Mouse (Mus musculus) ES-E14 (cell line): ENCODE data around the gene Ttc21b. TPM values are rescaled to one million over a fixed set of nuclear protein-coding genes. Genes with fewer than 3 reads are reported as not detected.

ENCODE experiments used
- DNase-seq: peaks from one replicate; pipeline ENCODE4 v3.0.0-alpha.2; 2013; ENCODE audit warnings: low read depth, low spot score
- H3K27ac ChIP-seq: 2 replicates; pipeline ENCODE4 v1.5.1; 2012; ENCODE audit warnings: low read depth, mild to moderate bottlenecking, low read length, moderate library complexity, mixed read lengths; ENCODE audit not compliant: poor library complexity, insufficient read depth, severe bottlenecking
- H3K36me3 ChIP-seq: 2 replicates; pipeline ENCODE4 v1.6.1; 2012; ENCODE audit warnings: mild to moderate bottlenecking, low read length, moderate library complexity, mixed read lengths; ENCODE audit not compliant: control insufficient read depth, poor library complexity, insufficient read depth, severe bottlenecking
- H3K4me1 ChIP-seq, 2 experiments: fragments of 150-350 bp in 1 of 2; sonication (generic) in 1 of 2; 2 replicates each; pipeline ENCODE4 v1.6.1; 2012; ENCODE audit warnings: low read length in 2 of 2, mild to moderate bottlenecking in 1 of 2, mixed read lengths in 1 of 2; ENCODE audit not compliant: control insufficient read depth in 2 of 2, insufficient read depth in 2 of 2, poor library complexity in 1 of 2
- H3K4me3 ChIP-seq, 2 experiments: fragments of 150-350 bp in 1 of 2; sonication (generic) in 1 of 2; 2 replicates each; pipeline ENCODE4 v1.5.1; 2012; ENCODE audit warnings: low read length in 2 of 2, low read depth in 1 of 2, mild to moderate bottlenecking in 1 of 2, mixed read lengths in 1 of 2; ENCODE audit not compliant: insufficient read depth in 1 of 2, poor library complexity in 1 of 2, severe bottlenecking in 1 of 2
- H3K9ac ChIP-seq: 2 replicates; pipeline ENCODE4 v1.6.1; 2012; ENCODE audit warnings: low read depth, mild to moderate bottlenecking, low read length, mixed read lengths; ENCODE audit not compliant: poor library complexity, insufficient read depth, severe bottlenecking
- H3K9me3 ChIP-seq: fragments of 150-350 bp; sonication (generic); 2 replicates; pipeline ENCODE4 v1.6.1; 2012; ENCODE audit warnings: low read depth, mild to moderate bottlenecking, low read length; ENCODE audit not compliant: control insufficient read depth, insufficient read depth
- CHD2 ChIP-seq: IDR thresholded peaks from 2 replicates; pipeline ENCODE4 v1.6.1; 2014; ENCODE audit warnings: mild to moderate bottlenecking, low read depth, low read length, inconsistent platforms
- HCFC1 ChIP-seq: IDR thresholded peaks from 2 replicates; pipeline ENCODE4 v1.6.1; 2012; ENCODE audit warnings: low read length, inconsistent platforms, borderline replicate concordance; ENCODE audit not compliant: insufficient read depth
- MAFK ChIP-seq: IDR thresholded peaks from 2 replicates; pipeline ENCODE4 v1.6.1; 2014; ENCODE audit warnings: mild to moderate bottlenecking, low read depth, low read length, inconsistent platforms; ENCODE audit not compliant: insufficient read depth
- ZC3H11A ChIP-seq: IDR thresholded peaks from 2 replicates; pipeline ENCODE4 v1.6.1; 2012; ENCODE audit warnings: low read depth, mild to moderate bottlenecking, inconsistent platforms, low read length, borderline replicate concordance
- ZNF384 ChIP-seq: IDR thresholded peaks from 2 replicates; pipeline ENCODE4 v1.6.1; 2012; ENCODE audit warnings: low read depth, low read length, inconsistent platforms
- in situ Hi-C, 2 experiments: fragments of 600-800 bp; cut with MboI; formaldehyde crosslinking; loops; one replicate each; pipeline ENCODE4 v1.15.1; 2025; ENCODE audit warnings: low sequenced_read_pairs in 2 of 2, inconsistent platforms in 1 of 2; ENCODE audit not compliant: unreplicated experiment in 2 of 2
- total RNA-seq: library from RNA; depleted of rRNA; stranded (reverse); fragments of 300-350 nt; gene quantifications from 2 replicates; pipeline ENCODE4 v1.2.3, GENCODE M21; 2012

The Ttc21b gene
- total RNA-seq, 1 experiment, result 4.7 TPM

- Histone ChIP-seq H3K36me3 (no peaks in the 10 kb centered on the region), H3K27ac (no peak overlapping the region), H3K4me3 (no peak overlapping the region), H3K4me1 (no peaks in the 10 kb centered on the region), H3K9me3 (no peaks in the 10 kb centered on the region), H3K9ac (no peak overlapping the region)
- in situ Hi-C loops, result no loop called here
- DNase-seq, result no peak
- no peak for TF ChIP-seq CHD2
- TF ChIP-seq HCFC1, result no peak
These were observed 107.7 kb downstream of the Ttc21b start for GRCm38 (mm10) chr2:66148654-66149230.

GRCm38 (mm10) chr2:66146473-66146872 lies 109.9 kb downstream of the Ttc21b start:
- DNase-seq, result no peak

GRCm38 (mm10) chr2:66144770-66145169 lies 111.6 kb downstream of the Ttc21b start:
- TF ChIP-seq MAFK (no peak), HCFC1 (no peak), CHD2 (no peak), ZC3H11A (no peak), ZNF384 (no peak)
- Histone ChIP-seq H3K9me3 (no peaks in the 10 kb centered on the region), H3K4me3 (no peak overlapping the region)

More at GRCm38 (mm10) chr2:66146473-66146872, 109.9 kb downstream of the Ttc21b start:
- Histone ChIP-seq H3K36me3 (no peaks in the 10 kb centered on the region), H3K9ac (no peak overlapping the region), H3K27ac (no peak overlapping the region), H3K4me3 (no peak overlapping the region), H3K9me3 (no peaks in the 10 kb centered on the region), H3K4me1 (no peaks in the 10 kb centered on the region)
- TF ChIP-seq MAFK (no peak), HCFC1 (no peak), ZC3H11A (no peak), CHD2 (no peak), ZNF384 (no peak)
- in situ Hi-C loops, result no loop called here

GRCm38 (mm10) chr2:66143284-66143683 lies 113.1 kb downstream of the Ttc21b start:
- Histone ChIP-seq H3K4me3 (no peak overlapping the region), H3K9ac (no peak overlapping the region), H3K36me3 (no peaks in the 10 kb centered on the region), H3K27ac (no peak overlapping the region), H3K9me3 (no peaks in the 10 kb centered on the region), H3K4me1 (no peaks in the 10 kb centered on the region)
- no peak for DNase-seq
- in situ Hi-C loops, result no loop called here
- TF ChIP-seq CHD2 (no peak), ZC3H11A (no peak), ZNF384 (no peak), MAFK (no peak), HCFC1 (no peak)

More at GRCm38 (mm10) chr2:66144770-66145169, 111.6 kb downstream of the Ttc21b start:
- in situ Hi-C loops, result no loop called here
- DNase-seq, result no peak
- Histone ChIP-seq H3K9ac (no peak overlapping the region), H3K4me1 (no peaks in the 10 kb centered on the region), H3K36me3 (no peaks in the 10 kb centered on the region), H3K27ac (no peak overlapping the region)

GRCm38 (mm10) chr2:66142711-66143110 lies 113.7 kb downstream of the Ttc21b start:
- no peak overlapping the region for H3K9ac ChIP-seq
- no peak overlapping the region for H3K27ac ChIP-seq
- H3K4me3 ChIP-seq, result no peak overlapping the region
- TF ChIP-seq ZNF384 (no peak), HCFC1 (no peak), ZC3H11A (no peak), CHD2 (no peak), MAFK (no peak)
- in situ Hi-C loops, result no loop called here
- DNase-seq, result no peak
- H3K9me3 ChIP-seq, result no peaks in the 10 kb centered on the region
- no peaks in the 10 kb centered on the region for H3K4me1 ChIP-seq
- H3K36me3 ChIP-seq, result no peaks in the 10 kb centered on the region
